Mouse (Mus musculus) embryonic fibroblast, embryonic 13.5 days (primary cell): ENCODE measurements around the gene Rpl13. TPM values are rescaled to one million over a fixed set of nuclear protein-coding genes. Genes with fewer than 3 reads are reported as not detected.

Experiments used
- H3K27ac ChIP-seq: 2 replicates; pipeline ENCODE4 v1.5.1; 2012; ENCODE audit warnings: low read length, control low read depth, inconsistent platforms; ENCODE audit not compliant: insufficient read depth
- H3K4me1 ChIP-seq: 2 replicates; pipeline ENCODE4 v1.6.1; 2011; ENCODE audit warnings: low read length; ENCODE audit not compliant: control insufficient read depth, insufficient read depth
- H3K4me3 ChIP-seq: 2 replicates; pipeline ENCODE4 v1.5.1; 2011; ENCODE audit warnings: mild to moderate bottlenecking, control low read depth, low read length; ENCODE audit not compliant: insufficient read depth
- CTCF ChIP-seq: IDR thresholded peaks from 2 replicates; pipeline ENCODE4 v1.5.1; 2011; ENCODE audit warnings: mild to moderate bottlenecking, control low read depth, low read length, moderate library complexity, borderline replicate concordance; ENCODE audit not compliant: insufficient read depth
- POLR2A ChIP-seq: IDR thresholded peaks from 2 replicates; pipeline ENCODE4 v1.6.1; 2011; ENCODE audit warnings: low read depth, mild to moderate bottlenecking, control low read depth, low read length, moderate library complexity
- polyA plus RNA-seq: library from polyadenylated mRNA; stranded (reverse); fragments of >200 nt; gene quantifications from 2 replicates; pipeline ENCODE4 v1.2.4, GENCODE M21; 2011; ENCODE audit warnings: low read depth; ENCODE audit not compliant: missing spikeins, insufficient read length

The Rpl13 gene
- polyA plus RNA-seq, 1 experiment = 1,585 TPM

DNA sequence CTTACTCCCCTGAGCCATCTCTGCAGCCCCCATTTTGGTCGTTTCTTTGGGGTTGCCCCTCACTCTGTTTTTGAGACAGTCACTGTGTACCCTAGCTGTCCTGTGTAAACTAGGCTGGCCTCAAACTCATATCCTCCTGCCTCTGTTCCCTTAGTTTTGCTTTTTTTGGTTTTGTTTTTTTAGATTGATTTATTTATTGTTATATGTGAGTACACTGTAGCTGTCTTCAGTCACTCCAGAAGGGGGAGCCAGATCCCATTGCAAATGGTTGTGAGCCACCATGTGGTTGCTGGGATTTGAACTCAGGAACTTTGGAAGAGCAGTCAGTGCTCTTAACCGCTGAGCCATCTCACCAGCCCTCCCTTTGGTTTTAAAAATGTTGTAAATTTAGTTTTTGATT is 4.4 kb downstream of the Rpl13 start:
- Histone ChIP-seq H3K27ac (no peak overlapping the region), H3K4me3 (no peak overlapping the region), H3K4me1 (no peaks in the 10 kb centered on the region; the same call in 1 of the 2 replicates)
- TF ChIP-seq CTCF (no peak), POLR2A (no peak)

DNA sequence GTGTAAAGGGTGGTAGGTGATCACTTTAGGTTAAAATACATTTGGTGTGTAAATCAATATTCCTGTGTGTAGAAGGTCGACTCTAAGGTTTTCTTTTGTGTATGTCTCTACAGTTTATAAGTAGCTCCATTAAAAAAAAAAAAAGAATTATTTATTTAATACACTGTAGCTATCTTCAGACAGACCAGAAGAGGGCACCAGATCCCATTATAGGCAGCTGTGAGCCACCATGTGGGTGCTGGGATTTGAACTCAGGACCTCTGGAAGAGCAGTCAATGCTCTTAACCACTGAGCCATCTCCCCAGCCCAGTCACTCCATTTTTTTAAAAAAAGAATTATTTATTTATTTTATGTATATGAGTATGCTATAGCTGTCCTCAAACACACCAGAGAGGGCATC is 5.9 kb downstream of the Rpl13 start:
- Histone ChIP-seq H3K4me1 (no peaks in the 10 kb centered on the region; the same call in 1 of the 2 replicates), H3K27ac (no peak overlapping the region)
- TF ChIP-seq POLR2A (no peak), CTCF (no peak)

DNA sequence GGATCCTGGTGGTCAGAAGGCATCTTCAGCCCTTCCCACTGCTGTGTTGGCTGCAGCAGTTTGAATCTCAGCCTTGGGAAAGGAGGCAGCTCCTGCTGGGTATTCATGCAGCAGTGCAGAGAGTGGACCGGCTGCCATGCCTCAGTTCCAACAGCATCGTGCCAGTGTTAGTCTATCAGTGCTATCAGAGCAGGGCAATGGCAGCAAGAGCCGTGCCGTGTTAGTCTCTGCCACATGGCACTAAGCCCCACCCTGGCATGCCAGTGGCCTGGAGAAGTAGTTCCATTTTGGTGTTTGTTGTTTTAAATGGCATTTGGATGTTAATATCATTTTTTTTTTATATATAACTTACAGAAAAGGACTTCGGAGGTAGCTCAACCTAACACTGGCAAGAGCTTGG is 6.8 kb downstream of the Rpl13 start:
- H3K4me1 ChIP-seq = no peaks in the 10 kb centered on the region; the same call in 1 of the 2 replicates
- H3K4me3 ChIP-seq = no peak overlapping the region
- TF ChIP-seq POLR2A = no peak
- TF ChIP-seq CTCF = no peak
- no peak overlapping the region for H3K27ac ChIP-seq

More for the DNA sequence above, 5.9 kb downstream of the Rpl13 start:
- H3K4me3 ChIP-seq = no peak overlapping the region

DNA sequence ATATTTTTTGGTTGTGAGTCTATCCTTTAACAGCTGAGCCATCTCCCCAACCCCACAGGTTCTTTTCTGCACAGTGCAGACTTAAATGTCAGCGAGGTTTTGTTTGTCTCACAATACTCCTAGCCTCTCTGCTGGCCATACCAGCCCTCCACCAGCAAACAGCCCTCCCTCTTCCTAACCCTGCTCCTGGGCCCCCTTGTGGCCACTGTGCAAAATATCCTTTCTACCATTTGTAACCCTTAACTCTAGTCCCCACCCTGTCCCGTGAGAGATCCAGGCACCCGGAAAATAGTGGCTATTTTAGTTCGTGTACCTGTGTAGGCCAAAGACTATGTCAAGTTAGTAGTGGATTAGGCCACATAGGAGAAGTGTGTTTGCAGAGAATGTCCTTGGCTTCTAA is 8.5 kb downstream of the Rpl13 start:
- Histone ChIP-seq H3K4me1 (no peaks in the 10 kb centered on the region), H3K27ac (no peak overlapping the region), H3K4me3 (no peak overlapping the region)
- TF ChIP-seq POLR2A (no peak), CTCF (peak; percentile 39; the same call in 1 of the 2 replicates)

DNA sequence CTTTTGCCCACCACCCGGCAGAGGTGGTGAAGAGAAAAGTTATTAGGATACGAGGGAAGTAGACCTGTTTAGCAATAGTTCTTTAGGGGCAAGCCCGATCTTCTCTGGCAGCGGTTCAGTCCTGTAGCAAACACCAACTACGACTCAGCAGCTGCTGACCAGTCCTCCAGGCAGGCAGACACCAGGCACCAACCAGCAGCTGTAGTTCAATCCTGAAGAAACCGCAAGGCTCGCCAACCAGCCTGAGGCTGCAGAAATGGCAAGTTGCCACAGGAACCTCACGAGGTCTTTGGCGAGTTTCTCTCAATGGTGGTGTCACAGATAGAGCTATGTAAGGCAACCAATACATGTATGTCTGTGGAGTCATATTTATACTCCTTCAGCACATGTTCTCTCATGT is 10.7 kb downstream of the Rpl13 start:
- no peak overlapping the region for H3K27ac ChIP-seq
- no peak for TF ChIP-seq CTCF
- no peak for TF ChIP-seq POLR2A

DNA sequence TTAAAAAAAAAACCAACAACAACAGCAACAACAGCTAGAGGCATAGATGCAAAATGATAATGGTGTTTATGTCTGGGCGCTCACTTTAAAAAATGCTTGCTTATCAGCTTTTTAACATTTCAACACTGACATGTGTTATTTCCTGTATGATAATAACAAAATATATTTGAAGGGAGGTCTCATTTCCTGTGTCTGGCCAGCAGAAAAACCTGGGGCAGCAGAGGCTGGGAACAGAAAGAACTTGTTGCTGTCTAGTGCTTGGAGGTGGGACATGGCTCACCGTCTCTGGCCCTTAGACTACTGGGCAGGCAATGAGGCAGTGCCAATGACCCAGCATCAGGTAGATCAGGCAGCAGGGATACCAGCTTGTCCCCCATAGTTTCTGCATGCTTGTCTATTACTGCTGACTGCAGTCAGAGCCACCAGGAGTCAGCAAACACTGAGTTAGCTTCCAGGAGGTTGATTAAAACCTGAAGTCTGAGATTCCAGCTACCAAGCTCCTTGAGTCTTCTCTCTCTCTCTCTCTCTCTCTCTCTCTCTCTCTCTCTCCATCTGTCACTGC is 11.8 kb downstream of the Rpl13 start:
- Histone ChIP-seq H3K27ac (no peak overlapping the region), H3K4me3 (no peak overlapping the region), H3K4me1 (no peaks in the 10 kb centered on the region)
- TF ChIP-seq CTCF (no peak), POLR2A (no peak)

More for the DNA sequence above, 10.7 kb downstream of the Rpl13 start:
- H3K4me3 ChIP-seq = no peak overlapping the region
- no peaks in the 10 kb centered on the region for H3K4me1 ChIP-seq

DNA sequence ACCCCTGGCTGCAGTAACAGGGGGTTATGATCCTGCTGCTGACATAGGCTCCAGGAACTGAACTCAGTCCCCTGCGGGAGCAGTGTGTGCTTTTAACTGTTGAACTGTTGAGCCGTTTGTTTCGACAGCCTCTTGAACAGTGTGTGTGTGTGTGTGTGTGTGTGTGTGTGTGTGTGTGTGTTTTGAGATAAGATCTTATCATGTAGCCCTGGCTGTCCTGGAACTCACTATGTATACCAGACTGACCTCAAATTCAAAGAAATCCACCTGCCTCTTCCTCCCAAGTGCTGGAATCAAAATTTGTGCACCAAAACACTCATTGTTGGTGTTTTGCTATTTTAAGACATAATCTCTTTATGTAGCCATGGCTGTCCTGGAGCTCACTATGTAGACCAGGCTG is 12.5 kb downstream of the Rpl13 start:
- H3K4me1 ChIP-seq = no peaks in the 10 kb centered on the region
- H3K4me3 ChIP-seq = no peak overlapping the region
- TF ChIP-seq POLR2A (no peak), CTCF (no peak)
- no peak overlapping the region for H3K27ac ChIP-seq

DNA sequence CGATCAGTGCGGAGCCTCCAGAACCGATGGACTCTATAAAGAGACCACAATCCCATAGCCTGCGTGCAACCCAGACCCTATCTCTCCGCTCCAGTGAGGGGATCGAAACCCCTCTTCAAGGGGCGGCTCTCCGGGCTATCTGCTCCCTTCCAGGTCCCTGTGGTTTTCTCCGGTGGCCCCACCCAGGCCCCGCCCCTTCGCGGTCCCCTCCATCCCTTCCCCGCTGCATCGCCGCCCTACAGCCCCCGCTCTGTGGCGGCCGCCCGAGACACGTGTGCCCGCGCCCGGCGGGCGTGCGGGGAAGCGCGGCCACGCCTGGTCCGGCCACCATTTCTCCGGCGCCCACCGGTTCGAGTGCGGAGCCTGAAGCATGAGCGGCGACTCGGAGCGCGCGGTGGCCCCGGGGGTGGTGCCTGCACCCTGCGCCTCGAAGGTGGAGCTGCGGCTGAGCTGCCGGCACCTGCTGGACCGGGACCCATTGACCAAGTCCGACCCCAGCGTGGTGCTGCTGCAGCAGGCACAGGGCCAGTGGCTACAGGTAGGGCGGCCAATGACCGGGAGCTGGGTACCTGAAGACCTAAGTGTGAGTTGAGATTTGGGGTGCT is 15.1 kb downstream of the Rpl13 start, which contains the start of gene Cpne7:
TSS of gene Cpne7 (plus strand) at position 248 of the 605 bp plus-strand sequence.
- Histone ChIP-seq H3K27ac (no peak within 1 kb of the TSS), H3K4me3 (peak within 1 kb of the TSS; percentile 5; the same call in 1 of the 2 replicates), H3K4me1 (peaks cover under 1% of the 10 kb centered on the region; the same call in 1 of the 2 replicates)
- TF ChIP-seq CTCF (no peak), POLR2A (no peak)

DNA sequence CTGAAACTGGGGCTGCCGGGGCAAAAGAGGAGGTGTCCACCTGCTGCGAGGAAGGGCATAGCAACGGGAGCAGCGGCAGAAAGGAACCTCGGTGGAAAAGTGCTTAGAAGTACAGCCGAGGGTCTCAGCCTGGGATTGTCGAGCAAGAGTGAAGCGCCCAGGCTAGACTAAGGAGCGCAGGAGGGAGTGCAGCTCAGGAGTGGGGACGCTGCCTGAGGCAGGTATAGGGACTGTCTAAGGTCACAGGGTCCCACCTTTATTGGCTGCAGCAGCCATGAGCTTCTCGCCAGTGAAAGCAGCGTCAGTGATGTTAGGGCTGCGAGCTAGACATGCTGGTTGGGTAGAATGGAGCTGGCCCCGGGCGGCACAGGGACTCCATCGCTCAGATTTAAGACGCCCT is 15.6 kb downstream of the Rpl13 start:
- peaks cover 4% of the 10 kb centered on the region; the same call in 1 of the 2 replicates for H3K4me1 ChIP-seq
- H3K4me3 ChIP-seq = peak overlapping the region; percentile 5; the same call in 1 of the 2 replicates
- no peak overlapping the region for H3K27ac ChIP-seq
- TF ChIP-seq CTCF = no peak
- no peak for TF ChIP-seq POLR2A

DNA sequence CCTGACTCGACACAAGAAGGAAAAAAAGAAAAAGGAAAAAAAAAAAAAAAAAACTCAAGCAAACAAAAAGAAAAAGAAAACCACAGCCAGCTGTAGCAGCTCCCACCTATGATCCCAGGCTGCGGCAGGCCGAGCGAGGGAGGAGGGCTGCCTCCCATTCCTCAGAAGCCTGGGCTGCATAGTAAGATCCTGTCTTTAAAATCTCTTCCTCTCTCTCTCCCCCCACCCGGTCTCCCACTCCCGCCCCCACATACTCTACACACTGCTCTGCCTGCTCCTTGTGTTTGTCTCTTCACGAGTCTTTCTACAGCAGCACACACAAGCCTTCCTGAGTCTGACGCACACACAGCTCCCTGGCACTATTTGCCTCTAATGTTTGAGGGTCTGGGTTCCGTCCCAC is 19.9 kb downstream of the Rpl13 start:
- H3K4me1 ChIP-seq = peaks cover 6% of the 10 kb centered on the region; the same call in 1 of the 2 replicates
- TF ChIP-seq CTCF (no peak), POLR2A (no peak)
- no peak overlapping the region for H3K4me3 ChIP-seq
- H3K27ac ChIP-seq = no peak overlapping the region
